Mouse (Mus musculus) erythroblast, embryonic 14.5 days (primary cell): Measurements from ENCODE around the gene Golgb1. TPM values are rescaled to one million over a fixed set of nuclear protein-coding genes. Genes with fewer than 3 reads are reported as not detected.

Experiments used
- H3K27me3 ChIP-seq: 2 replicates; pipeline ENCODE4 v1.6.1; 2012; ENCODE audit warnings: inconsistent platforms; ENCODE audit not compliant: control insufficient read depth
- H3K36me3 ChIP-seq: 2 replicates; pipeline ENCODE4 v1.6.1; 2012; ENCODE audit warnings: mild to moderate bottlenecking, inconsistent platforms; ENCODE audit not compliant: control insufficient read depth
- H3K4me1 ChIP-seq: 2 replicates; pipeline ENCODE4 v1.6.1; 2012; ENCODE audit warnings: inconsistent platforms; ENCODE audit not compliant: control insufficient read depth
- H3K4me3 ChIP-seq: replicated peaks from 2 replicates; pipeline ENCODE3; 2012; ENCODE audit warnings: moderate library complexity, mild to moderate bottlenecking, inconsistent platforms
- H3K9me3 ChIP-seq: 2 replicates; pipeline ENCODE4 v1.6.1; 2012; ENCODE audit warnings: low read length, inconsistent platforms, mixed read lengths; ENCODE audit not compliant: control insufficient read depth
- GATA1 ChIP-seq: IDR thresholded peaks from 2 replicates; pipeline ENCODE4 v1.6.1; 2012; ENCODE audit warnings: low read length, inconsistent platforms, mixed read lengths
- TAL1 ChIP-seq: IDR thresholded peaks from 3 replicates; pipeline ENCODE4 v1.6.1; 2012; ENCODE audit warnings: low read length, inconsistent platforms, mixed read lengths
- polyA plus RNA-seq: library from polyadenylated mRNA; stranded (reverse); fragments of >175 nt; gene quantifications from 2 replicates; pipeline ENCODE4 v1.2.3, GENCODE M21; 2012

The Golgb1 gene
- polyA plus RNA-seq, 1 experiment: 1.5 TPM

GRCm38 (mm10) chr16:36947646-36948197, 72.8 kb downstream of the Golgb1 start:
- TF ChIP-seq TAL1 (no peak), GATA1 (no peak)
- Histone ChIP-seq H3K4me1 (no peaks in the 10 kb centered on the region), H3K4me3 (no peak overlapping the region), H3K27me3 (no peaks in the 10 kb centered on the region), H3K9me3 (no peaks in the 10 kb centered on the region), H3K36me3 (no peaks in the 10 kb centered on the region)

DNA sequence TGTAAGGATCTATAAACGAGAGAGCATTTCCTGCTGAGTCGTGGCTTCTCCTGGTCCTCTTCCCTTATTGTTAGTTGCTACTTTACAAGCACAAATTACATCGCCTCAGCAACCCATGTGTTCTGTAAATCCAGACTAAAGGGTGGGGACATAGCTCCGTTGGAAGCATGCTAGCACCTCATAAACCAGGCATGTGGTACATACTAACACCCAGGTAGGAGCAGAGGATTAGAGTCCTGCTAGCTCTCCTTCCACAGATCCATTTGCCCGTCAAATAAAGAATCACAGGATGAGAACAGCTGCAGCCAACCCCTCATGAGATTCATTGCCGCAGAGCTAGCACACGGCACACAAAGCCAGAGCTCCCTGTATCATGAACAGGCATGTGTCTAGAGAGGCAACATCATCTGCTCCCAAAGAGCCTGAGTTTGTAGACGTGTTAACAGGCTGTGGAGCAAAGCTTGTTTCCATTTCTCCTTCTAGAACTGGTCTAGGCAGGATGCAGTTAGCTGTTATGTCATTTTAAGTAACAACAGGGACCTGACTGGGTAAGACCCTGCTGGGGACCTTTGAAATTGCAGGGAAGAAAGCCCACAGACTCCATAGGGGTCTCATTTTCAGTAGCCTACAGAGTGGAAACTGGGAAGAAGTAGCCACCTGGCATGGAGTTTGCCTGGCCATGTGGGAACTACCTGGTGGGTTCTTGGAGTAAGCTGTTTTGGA, 74.8 kb downstream of the Golgb1 start:
- Histone ChIP-seq H3K4me1 (no peaks in the 10 kb centered on the region), H3K4me3 (no peak overlapping the region), H3K36me3 (no peaks in the 10 kb centered on the region), H3K9me3 (no peaks in the 10 kb centered on the region), H3K27me3 (no peaks in the 10 kb centered on the region)
- TF ChIP-seq GATA1 (no peak), TAL1 (no peak)

GRCm38 (mm10) chr16:36951029-36951428, 76.1 kb downstream of the Golgb1 start:
- H3K27me3 ChIP-seq: no peaks in the 10 kb centered on the region
- H3K4me1 ChIP-seq: no peaks in the 10 kb centered on the region
- H3K36me3 ChIP-seq: no peaks in the 10 kb centered on the region
- H3K9me3 ChIP-seq: no peaks in the 10 kb centered on the region
- TF ChIP-seq GATA1 (no peak), TAL1 (no peak)
- H3K4me3 ChIP-seq: no peak overlapping the region

DNA sequence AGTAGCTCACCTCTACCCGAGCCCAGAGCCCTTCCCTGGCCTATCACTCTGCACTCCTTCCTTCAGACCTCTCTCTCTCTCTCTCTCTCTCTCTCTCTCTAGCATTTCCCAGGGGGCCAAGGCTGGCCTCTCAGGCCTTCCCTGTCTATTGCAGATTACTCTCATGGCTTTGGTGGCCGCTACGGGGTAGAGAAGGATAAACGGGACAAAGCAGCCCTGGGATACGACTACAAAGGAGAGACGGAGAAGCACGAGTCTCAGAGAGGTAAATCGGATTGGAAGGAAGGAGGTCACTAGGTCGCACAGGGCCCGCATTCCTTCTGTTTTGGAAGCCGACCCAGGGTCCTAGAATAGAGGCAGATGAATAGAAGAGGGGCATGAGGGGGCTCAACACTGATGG, 80.2 kb downstream of the Golgb1 start:
- Histone ChIP-seq H3K27me3 (no peaks in the 10 kb centered on the region), H3K4me3 (no peak overlapping the region), H3K9me3 (no peaks in the 10 kb centered on the region), H3K4me1 (no peaks in the 10 kb centered on the region), H3K36me3 (no peaks in the 10 kb centered on the region)
- TF ChIP-seq GATA1 (no peak), TAL1 (no peak)

DNA sequence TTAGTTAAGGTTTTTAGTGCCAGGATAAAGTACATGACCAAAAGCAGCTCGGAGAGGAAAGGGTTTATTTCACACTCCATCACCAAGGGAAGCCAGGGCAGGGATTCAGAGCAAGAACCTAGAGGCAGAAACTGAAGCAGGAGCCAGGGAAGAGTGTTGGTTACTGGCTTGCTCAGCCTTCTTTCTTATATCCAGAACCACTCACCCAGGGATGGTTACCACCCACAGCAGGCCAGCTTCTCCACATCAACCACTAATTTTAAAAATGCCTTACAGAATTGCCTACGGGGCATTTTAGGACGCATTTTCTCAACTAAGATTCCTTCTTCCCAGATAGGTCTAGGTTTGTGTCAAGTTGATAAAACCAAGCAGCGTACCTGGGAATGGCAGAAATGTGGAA, 88.5 kb downstream of the Golgb1 start:
- no peaks in the 10 kb centered on the region for H3K4me1 ChIP-seq
- H3K4me3 ChIP-seq: no peak overlapping the region
- no peaks in the 10 kb centered on the region for H3K9me3 ChIP-seq
- no peaks in the 10 kb centered on the region for H3K36me3 ChIP-seq
- TF ChIP-seq GATA1 (no peak), TAL1 (no peak)
- H3K27me3 ChIP-seq: no peaks in the 10 kb centered on the region

- TF ChIP-seq TAL1 (no peak), GATA1 (no peak)
- H3K9me3 ChIP-seq: no peaks in the 10 kb centered on the region
Measured at GRCm38 (mm10) chr16:36979127-36979526, 104.2 kb downstream of the Golgb1 start.

More at GRCm38 (mm10) chr16:36979127-36979526, 104.2 kb downstream of the Golgb1 start:
- Histone ChIP-seq H3K27me3 (0 out of 2 replicates have a peak, but pooled peaks cover 2% of the 10 kb centered on the region), H3K36me3 (no peaks in the 10 kb centered on the region), H3K4me1 (no peaks in the 10 kb centered on the region), H3K4me3 (no peak overlapping the region)

Other genes with a start within 250 kb of the Golgb1 start
- not detected in 2 replicates for gene Cd86, start 209.1 kb upstream of the Golgb1 start, polyA plus RNA-seq
- not detected in 2 replicates for gene Ildr1, start 181.2 kb upstream of the Golgb1 start, polyA plus RNA-seq
- gene Slc15a2, start 90.2 kb upstream of the Golgb1 start, polyA plus RNA-seq: 0.14 TPM in 1 of 2 replicates, not detected in the other
- 0.08 and 0.23 TPM in 2 replicates for gene Iqcb1, start 46.8 kb upstream of the Golgb1 start, polyA plus RNA-seq
- 0.04 TPM in 1 of 2 replicates, not detected in the other for gene Eaf2, start 137 bp upstream of the Golgb1 start, polyA plus RNA-seq
- gene Hcls1, start 59.8 kb downstream of the Golgb1 start, polyA plus RNA-seq: 0.62 and 0.92 TPM in 2 replicates
- not detected in 2 replicates for gene Fbxo40, start 115.3 kb downstream of the Golgb1 start, polyA plus RNA-seq
- 0.44 and 0.76 TPM in 2 replicates for gene Polq, start 136.6 kb downstream of the Golgb1 start, polyA plus RNA-seq